Comparison of ENCODE assay signal across 19 mouse cellular contexts in the genomic region with DNA sequence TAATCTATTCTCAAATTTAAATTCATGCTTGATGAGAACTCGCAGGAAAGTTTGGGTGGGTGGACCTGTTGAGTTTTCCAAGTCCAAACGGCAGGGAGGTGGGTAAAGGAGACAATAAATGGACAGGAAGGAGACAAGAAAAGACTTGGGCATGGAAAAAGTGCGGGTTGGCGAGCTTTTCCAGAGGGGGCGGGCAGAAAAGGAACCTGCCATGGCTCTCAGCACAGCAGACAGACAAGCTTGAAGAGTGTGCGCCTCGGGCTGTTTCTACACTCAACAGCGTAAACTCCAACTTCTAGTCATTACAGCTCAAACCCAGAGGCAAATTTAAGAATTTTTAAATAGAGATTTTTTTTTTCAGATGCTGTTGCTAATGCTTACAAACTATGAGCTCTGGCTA.
DNase-seq lines count a peak whose midpoint lies in the region; ATAC-seq and TF ChIP-seq lines count a peak whose summit lies in the region.
"Had no signal": no experiment of that assay in that cellular context is flagged by ENCODE, and none has a peak within 500 bp of the region (broad histone marks: within the 10 kb centered on the region; RNA-seq: fewer than 3 reads in every experiment).

No protein-coding gene starts in this region.

- H3K9me3 ChIP-seq in heart, embryonic 15.5 days (replicated peaks): no peaks in the 10 kb centered on the region
- H3K9me3 ChIP-seq in embryonic facial prominence, embryonic 10.5 days: no peaks in the 10 kb centered on the region
- H3K9me3 ChIP-seq: forebrain, embryonic 12.5 days; limb, embryonic 12.5 days; midbrain, embryonic 12.5 days had no signal

- H3K4me2 ChIP-seq in heart, embryonic 15.5 days: no peak overlapping the region
- H3K4me2 ChIP-seq: forebrain, embryonic 12.5 days; limb, embryonic 12.5 days; midbrain, embryonic 12.5 days had no signal

- no peak for TF ChIP-seq POLR2A in cerebellum, adult 2 months (IDR thresholded peaks at IDR 0.05; ENCODE audit: borderline replicate concordance, insufficient read depth, low read length)

- no peak overlapping the region for H3K4me3 ChIP-seq in cerebellum, adult 2 months (replicated peaks; ENCODE audit: insufficient read depth, low read depth, low read length)
- H3K4me3 ChIP-seq in heart, embryonic 15.5 days: no peak overlapping the region
- H3K4me3 ChIP-seq in embryonic facial prominence, embryonic 10.5 days: no peak overlapping the region
- H3K4me3 ChIP-seq: forebrain, embryonic 12.5 days; limb, embryonic 12.5 days; midbrain, embryonic 12.5 days; myocyte had no signal

- no peak overlapping the region for H3K9ac ChIP-seq in heart, embryonic 15.5 days
- H3K9ac ChIP-seq: forebrain, embryonic 12.5 days; limb, embryonic 12.5 days; midbrain, embryonic 12.5 days had no signal

- no peak for DNase-seq in cerebellum, adult 2 months
- DNase-seq in cerebellum, postnatal 4 days (ENCODE audit: low spot score in 2 of 2): no peak
- DNase-seq in heart, adult 8-10 months (ENCODE audit: low spot score): no peak
- DNase-seq in left cerebral cortex, adult 18-20 months (ENCODE audit: low spot score in 2 of 2): peak; percentile 23 to 66
- no peak for DNase-seq in left cerebral cortex, adult 11 months (ENCODE audit: low spot score)
- peak; percentile 6 for DNase-seq in embryonic facial prominence, embryonic 10.5 days (ENCODE audit: low spot score)
- DNase-seq in ovary, postnatal 36 days (ENCODE audit: low spot score): no peak
- DNase-seq: adrenal gland, postnatal 25 days; cerebellum, postnatal 14 days; kidney, adult 18-20 months; kidney, postnatal 25 days; lung, adult 18-20 months; lung, postnatal 36 days had no signal

- H3K27me3 ChIP-seq in cerebellum, adult 2 months (ENCODE audit: control insufficient read depth, insufficient read depth, low read length): no peaks in the 10 kb centered on the region
- H3K27me3 ChIP-seq in heart, embryonic 15.5 days: no peaks in the 10 kb centered on the region
- H3K27me3 ChIP-seq in embryonic facial prominence, embryonic 10.5 days (replicated peaks; ENCODE audit: low read depth, poor library complexity, severe bottlenecking): no peaks in the 10 kb centered on the region
- H3K27me3 ChIP-seq: forebrain, embryonic 12.5 days; limb, embryonic 12.5 days; midbrain, embryonic 12.5 days had no signal

- no peak for ATAC-seq in heart, embryonic 15.5 days (replicated peaks; ENCODE audit: insufficient number of reproducible peaks, insufficient read depth, low FRiP score, low read depth)
- ATAC-seq: activated CD4-positive, CD25-positive, alpha-beta regulatory T cell, adult 4 months had no signal

- H3K4me1 ChIP-seq in cerebellum, adult 2 months (ENCODE audit: control insufficient read depth, insufficient read depth, low read length): peaks cover 3% of the 10 kb centered on the region; the same call in 1 of the 2 replicates
- H3K4me1 ChIP-seq in heart, embryonic 15.5 days (replicated peaks): peaks cover 32% of the 10 kb centered on the region
- H3K4me1 ChIP-seq in embryonic facial prominence, embryonic 10.5 days: peaks cover 32% of the 10 kb centered on the region

- WGBS in cerebellum, adult 2 months: 73% methylated on average over 8 of the region's 8 CpGs
- 65% methylated on average over 8 of the region's 8 CpGs for WGBS in heart, embryonic 15.5 days
- 53% methylated on average over 8 of the region's 8 CpGs for WGBS in embryonic facial prominence, embryonic 10.5 days

- H3K27ac ChIP-seq in cerebellum, adult 2 months (ENCODE audit: insufficient read depth, low read length): 0 out of 2 replicates have a peak overlapping the region, but pooled peaks have one; percentile 52
- peak overlapping the region; percentile 54 for H3K27ac ChIP-seq in heart, embryonic 15.5 days
- H3K27ac ChIP-seq in embryonic facial prominence, embryonic 10.5 days (replicated peaks): peak overlapping the region; percentile 30; the same call in 1 of the 2 replicates
- H3K27ac ChIP-seq: forebrain, embryonic 12.5 days; limb, embryonic 12.5 days; midbrain, embryonic 12.5 days had no signal

- peaks cover 14% of the 10 kb centered on the region for H3K36me3 ChIP-seq in heart, embryonic 15.5 days
- peaks cover 22% of the 10 kb centered on the region for H3K36me3 ChIP-seq in embryonic facial prominence, embryonic 10.5 days (replicated peaks)
- H3K36me3 ChIP-seq: midbrain, embryonic 12.5 days had no signal

- no peak for TF ChIP-seq CTCF in cerebellum, adult 2 months (IDR thresholded peaks at IDR 0.05; ENCODE audit: borderline replicate concordance, insufficient read depth, low read depth, low read length)

Comparison
In these comparisons a context has a peak if more than half of its experiments do, and no peak if none do; other contexts are left out.
1. DNase-seq: peak in left cerebral cortex, adult 18-20 months (2 of 2) and embryonic facial prominence, embryonic 10.5 days (single experiment); none in cerebellum, adult 2 months (0 of 2), cerebellum, postnatal 4 days (0 of 2), heart, adult 8-10 months (single experiment), left cerebral cortex, adult 11 months (single experiment) and ovary, postnatal 36 days (single experiment).
2. Peak in every context shown above with its lines, with median percentiles within 50 percentile points of each other: H3K27ac ChIP-seq.